Mouse (Mus musculus): ENCODE measurements at regions not wholly inside any gene's neighbourhood (a gene's known extent, or its start where the extent isn't known, plus 50 kb on each side); places are given as distances from the start of the nearest gene placed in this dataset.

DNA sequence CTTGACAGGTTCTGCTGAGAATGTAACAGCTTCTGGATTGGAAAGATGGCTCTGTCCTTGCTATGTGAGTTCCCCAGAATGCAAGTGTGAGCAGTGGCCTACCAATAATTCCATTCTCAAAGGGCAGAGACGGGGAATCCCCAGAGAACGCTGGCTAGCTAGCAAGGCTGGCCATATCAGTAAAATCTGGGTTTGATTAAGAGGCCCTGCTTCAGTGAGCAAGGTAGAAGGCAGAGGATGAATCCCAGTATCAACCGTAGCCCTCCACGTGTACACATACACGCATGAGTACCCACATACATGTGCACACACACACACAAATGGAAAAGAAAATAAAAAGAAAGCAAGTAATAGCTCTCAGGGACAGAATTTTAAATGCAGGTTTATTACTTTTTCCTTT lies 55.3 kb downstream of the Tril start:
- H3K4me3 ChIP-seq (replicated peaks; ENCODE audit: low read depth, low read length): no peak overlapping the region
- no peaks in the 10 kb centered on the region for H3K36me3 ChIP-seq (ENCODE audit: control insufficient read depth, insufficient read depth, low read length)
- no peak overlapping the region for H3K4me2 ChIP-seq (ENCODE audit: low read length)
- no peaks in the 10 kb centered on the region for H3K27me3 ChIP-seq (ENCODE audit: control insufficient read depth, insufficient read depth, low read length)
- H3K9ac ChIP-seq (replicated peaks; ENCODE audit: low read length): no peak overlapping the region
- 76% methylated on average over 5 of the region's 5 CpGs for WGBS
- no peak overlapping the region for H3K27ac ChIP-seq (replicated peaks; ENCODE audit: low read depth, low read length)
- ATAC-seq (ENCODE audit: low FRiP score, low TSS enrichment) (no peak), DNase-seq (no peak)
- H3K9me3 ChIP-seq (ENCODE audit: control insufficient read depth, low read length): no peaks in the 10 kb centered on the region
- H3K4me1 ChIP-seq (ENCODE audit: control insufficient read depth, insufficient read depth, low read length): peaks cover 8% of the 10 kb centered on the region; the same call in 1 of the 2 replicates

DNA sequence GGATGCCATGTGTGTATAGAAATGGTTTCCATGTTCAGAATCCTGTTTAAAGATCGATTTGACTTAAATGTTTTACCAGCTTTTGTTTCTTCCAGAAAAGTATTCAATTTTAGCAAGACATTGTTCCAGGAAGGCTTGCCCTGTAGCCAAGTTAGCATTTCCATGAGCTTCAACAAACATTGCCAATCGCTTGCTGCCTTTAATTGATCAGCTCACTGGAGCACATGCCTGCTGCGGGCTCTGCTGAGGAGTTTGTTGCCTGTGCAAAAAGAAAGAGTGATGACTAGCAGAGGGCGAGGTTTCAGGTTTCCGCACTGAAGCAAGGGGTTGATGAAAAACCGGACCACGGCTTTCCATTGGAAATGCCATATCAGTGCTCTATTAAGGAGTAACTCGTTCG lies 58.0 kb downstream of the Tril start:
- no peaks in the 10 kb centered on the region for H3K27me3 ChIP-seq (ENCODE audit: control insufficient read depth, insufficient read depth, low read length)
- peaks cover 2% of the 10 kb centered on the region; the same call in 1 of the 2 replicates for H3K9me3 ChIP-seq (ENCODE audit: control insufficient read depth, low read length)
- H3K4me1 ChIP-seq (ENCODE audit: control insufficient read depth, insufficient read depth, low read length): peaks cover 12% of the 10 kb centered on the region; the same call in 1 of the 2 replicates
- ATAC-seq (ENCODE audit: low FRiP score, low TSS enrichment) (no peak), DNase-seq (no peak)
- no peak overlapping the region for H3K27ac ChIP-seq (replicated peaks; ENCODE audit: low read depth, low read length)
- H3K9ac ChIP-seq (replicated peaks; ENCODE audit: low read length): no peak overlapping the region
- no peak overlapping the region for H3K4me3 ChIP-seq (replicated peaks; ENCODE audit: low read depth, low read length)
- H3K4me2 ChIP-seq (ENCODE audit: low read length): no peak overlapping the region
- no peaks in the 10 kb centered on the region for H3K36me3 ChIP-seq (ENCODE audit: control insufficient read depth, insufficient read depth, low read length)
- WGBS: 90% methylated on average over 9 of the region's 9 CpGs

DNA sequence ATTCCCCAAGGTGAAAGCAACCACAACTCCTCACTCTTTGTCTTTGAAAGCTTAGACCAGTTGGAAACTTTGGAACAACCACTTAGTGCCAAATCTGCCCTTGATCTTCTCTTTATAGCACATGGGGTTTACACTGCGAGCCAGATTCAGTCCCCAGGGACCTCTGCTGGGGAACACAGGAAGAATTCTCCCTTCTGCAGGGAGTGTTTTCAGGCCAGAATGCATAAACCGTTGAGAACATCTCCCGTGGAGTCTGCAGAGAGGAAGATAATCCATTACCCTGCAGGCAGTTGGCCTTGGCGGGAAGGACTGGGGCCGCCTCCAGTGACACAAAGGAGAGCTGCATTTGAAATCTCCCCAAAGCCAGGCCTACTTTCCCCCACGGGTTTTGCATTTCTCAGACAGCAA lies 60.0 kb downstream of the Tril start:
- ATAC-seq (ENCODE audit: low FRiP score, low TSS enrichment): no peak
- H3K4me2 ChIP-seq (ENCODE audit: low read length): no peak overlapping the region
- no peaks in the 10 kb centered on the region for H3K27me3 ChIP-seq (ENCODE audit: control insufficient read depth, insufficient read depth, low read length)
- no peaks in the 10 kb centered on the region for H3K36me3 ChIP-seq (ENCODE audit: control insufficient read depth, insufficient read depth, low read length)
- no peak overlapping the region for H3K4me3 ChIP-seq (replicated peaks; ENCODE audit: low read depth, low read length)
- 4% methylated on average over 6 of the region's 6 CpGs for WGBS
- H3K4me1 ChIP-seq (ENCODE audit: control insufficient read depth, insufficient read depth, low read length): peaks cover 12% of the 10 kb centered on the region; the same call in 1 of the 2 replicates
- H3K27ac ChIP-seq (replicated peaks; ENCODE audit: low read depth, low read length): peak overlapping the region; percentile 1; the same call in 1 of the 2 replicates
- no peak overlapping the region for H3K9ac ChIP-seq (replicated peaks; ENCODE audit: low read length)
- DNase-seq: peak; percentile 77
- peaks cover 4% of the 10 kb centered on the region; the same call in 1 of the 2 replicates for H3K9me3 ChIP-seq (ENCODE audit: control insufficient read depth, low read length)

DNA sequence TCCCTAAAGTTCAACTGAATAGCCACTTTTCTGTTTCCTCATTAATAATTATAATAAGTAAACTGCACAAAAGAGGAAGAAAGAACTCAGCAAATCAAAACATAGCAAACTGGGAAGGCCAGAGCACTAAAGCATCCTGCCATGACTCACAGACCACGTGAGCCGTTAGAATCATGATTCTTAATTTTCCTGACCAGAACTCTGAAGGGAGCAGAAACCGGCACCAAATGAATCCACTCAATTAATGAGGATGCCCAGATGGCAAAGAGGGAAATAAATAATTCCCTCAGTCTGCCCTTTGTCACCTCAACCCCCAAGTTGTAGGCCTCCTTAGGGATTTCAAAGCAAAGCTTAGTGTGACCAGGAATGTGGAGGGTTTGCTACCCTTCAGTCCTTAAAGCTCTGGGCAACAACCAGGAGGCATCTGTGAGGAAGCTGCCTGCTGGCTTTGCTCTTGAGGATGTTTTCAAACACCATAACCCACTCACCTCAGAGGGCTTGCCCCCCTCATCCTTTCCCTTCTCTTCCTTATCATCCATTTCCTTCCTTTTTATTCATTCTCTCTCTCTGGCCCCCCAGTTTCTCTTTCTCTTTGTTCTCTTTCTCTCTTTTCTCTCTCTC lies 60.8 kb downstream of the Tril start:
- DNase-seq: no peak
- 54% methylated on average over 3 of the region's 3 CpGs for WGBS

DNA sequence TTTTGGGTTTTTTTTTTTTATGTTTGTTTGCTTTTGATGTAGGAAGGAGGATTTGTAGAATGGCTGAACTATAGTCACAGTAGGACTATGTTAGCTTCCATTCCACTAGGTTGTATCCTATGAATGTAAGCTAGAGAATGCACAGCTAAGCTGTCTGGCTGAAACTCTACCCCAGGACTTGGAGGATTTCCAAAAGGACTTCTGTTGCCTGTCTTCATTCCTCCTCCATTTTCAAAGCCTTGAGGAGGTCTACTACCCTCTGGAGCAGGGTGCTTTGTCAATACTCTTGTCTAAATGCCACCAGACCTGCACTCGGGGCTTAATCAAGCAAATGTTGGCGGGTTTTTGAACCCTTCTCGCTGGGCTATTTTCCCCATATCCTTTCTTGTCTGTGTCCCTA lies 66.3 kb downstream of the Tril start:
- 94% methylated on average over 3 of the region's 3 CpGs for WGBS
- H3K4me2 ChIP-seq (ENCODE audit: low read length): no peak overlapping the region
- no peaks in the 10 kb centered on the region for H3K4me1 ChIP-seq (ENCODE audit: control insufficient read depth, insufficient read depth, low read length)
- no peak overlapping the region for H3K4me3 ChIP-seq (replicated peaks; ENCODE audit: low read depth, low read length)
- peaks cover 4% of the 10 kb centered on the region; the same call in 1 of the 2 replicates for H3K9me3 ChIP-seq (ENCODE audit: control insufficient read depth, low read length)
- no peaks in the 10 kb centered on the region for H3K36me3 ChIP-seq (ENCODE audit: control insufficient read depth, insufficient read depth, low read length)
- H3K27ac ChIP-seq (replicated peaks; ENCODE audit: low read depth, low read length): no peak overlapping the region
- ATAC-seq (ENCODE audit: low FRiP score, low TSS enrichment) (no peak), DNase-seq (no peak)
- no peak overlapping the region for H3K9ac ChIP-seq (replicated peaks; ENCODE audit: low read length)
- no peaks in the 10 kb centered on the region for H3K27me3 ChIP-seq (ENCODE audit: control insufficient read depth, insufficient read depth, low read length)

More for the DNA sequence above, 60.8 kb downstream of the Tril start:
- Histone ChIP-seq H3K4me3 (replicated peaks; ENCODE audit: low read depth, low read length) (no peak overlapping the region), H3K9ac (replicated peaks; ENCODE audit: low read length) (no peak overlapping the region), H3K4me2 (ENCODE audit: low read length) (no peak overlapping the region), H3K9me3 (ENCODE audit: control insufficient read depth, low read length) (peaks cover 4% of the 10 kb centered on the region; the same call in 1 of the 2 replicates), H3K36me3 (ENCODE audit: control insufficient read depth, insufficient read depth, low read length) (no peaks in the 10 kb centered on the region), H3K4me1 (ENCODE audit: control insufficient read depth, insufficient read depth, low read length) (peaks cover 12% of the 10 kb centered on the region; the same call in 1 of the 2 replicates), H3K27me3 (ENCODE audit: control insufficient read depth, insufficient read depth, low read length) (no peaks in the 10 kb centered on the region), H3K27ac (replicated peaks; ENCODE audit: low read depth, low read length) (no peak overlapping the region)
- ATAC-seq (ENCODE audit: low FRiP score, low TSS enrichment): no peak

DNA sequence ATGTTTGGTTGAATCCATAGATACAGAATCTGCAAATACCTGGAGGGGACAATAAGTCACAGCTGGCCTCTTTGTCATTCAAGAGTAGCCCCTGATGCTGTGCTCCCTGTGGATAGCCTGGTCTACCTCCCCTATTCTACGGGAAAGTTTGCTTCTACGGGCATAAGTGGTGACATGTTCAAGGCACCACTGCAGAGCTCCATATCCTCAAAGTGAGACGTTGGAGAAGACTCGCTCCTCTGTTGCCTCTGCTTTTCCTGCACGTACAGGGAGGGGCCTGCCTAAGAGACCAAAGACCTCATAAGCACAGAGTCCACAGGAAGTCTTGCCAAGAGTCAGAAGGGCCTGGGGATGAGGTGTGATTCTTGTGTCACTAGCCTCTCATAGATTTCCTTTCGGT lies 70.1 kb downstream of the Tril start:
- WGBS: 92% methylated on average over 6 of the region's 6 CpGs
- DNase-seq: no peak

More for the DNA sequence above, 70.1 kb downstream of the Tril start:
- H3K4me2 ChIP-seq (ENCODE audit: low read length): no peak overlapping the region
- no peaks in the 10 kb centered on the region for H3K4me1 ChIP-seq (ENCODE audit: control insufficient read depth, insufficient read depth, low read length)
- no peaks in the 10 kb centered on the region for H3K27me3 ChIP-seq (ENCODE audit: control insufficient read depth, insufficient read depth, low read length)
- H3K4me3 ChIP-seq (replicated peaks; ENCODE audit: low read depth, low read length): no peak overlapping the region
- H3K9me3 ChIP-seq (ENCODE audit: control insufficient read depth, low read length): no peaks in the 10 kb centered on the region
- no peak overlapping the region for H3K9ac ChIP-seq (replicated peaks; ENCODE audit: low read length)
- no peak for ATAC-seq (ENCODE audit: low FRiP score, low TSS enrichment)
- H3K27ac ChIP-seq (replicated peaks; ENCODE audit: low read depth, low read length): no peak overlapping the region
- H3K36me3 ChIP-seq (ENCODE audit: control insufficient read depth, insufficient read depth, low read length): no peaks in the 10 kb centered on the region

Measured in midbrain, embryonic 14.5 days (tissue).